Mouse (Mus musculus) lung, embryonic 16.5 days (tissue): ENCODE data around the gene Scel. TPM values are rescaled to one million over a fixed set of nuclear protein-coding genes. Genes with fewer than 3 reads are reported as not detected.

Experiments used
- ATAC-seq: fragments of 200-750 bp; cut with Nextera tagmentation; 2 replicates; pipeline ENCODE4 v1.8.0; 2017; ENCODE audit warnings: low read depth, mild to moderate bottlenecking, moderate library complexity
- H3K27ac ChIP-seq: fragments of 300-500 bp; sonication (generic); 2 replicates; pipeline ENCODE4 v1.5.1; 2014; ENCODE audit warnings: mild to moderate bottlenecking, control low read depth, low read length
- H3K27me3 ChIP-seq: fragments of 300-500 bp; sonication (generic); 2 replicates; pipeline ENCODE4 v1.6.1; 2014; ENCODE audit warnings: low read depth, low read length, mixed read lengths; ENCODE audit not compliant: control insufficient read depth, insufficient read depth
- H3K36me3 ChIP-seq: fragments of 300-500 bp; sonication (generic); 2 replicates; pipeline ENCODE4 v1.6.1; 2014; ENCODE audit warnings: low read length; ENCODE audit not compliant: control insufficient read depth, insufficient read depth
- H3K4me1 ChIP-seq: fragments of 300-500 bp; sonication (generic); replicated peaks from 2 replicates; pipeline ENCODE4 v1.6.1; 2014; ENCODE audit warnings: low read length, mixed read lengths; ENCODE audit not compliant: control insufficient read depth, insufficient read depth
- H3K4me2 ChIP-seq: fragments of 300-500 bp; sonication (generic); 2 replicates; pipeline ENCODE4 v1.6.1; 2014; ENCODE audit warnings: low read depth, low read length, control low read depth
- H3K4me3 ChIP-seq: fragments of 300-500 bp; sonication (generic); 2 replicates; pipeline ENCODE4 v1.5.1; 2014; ENCODE audit warnings: mild to moderate bottlenecking, low read length, control low read depth
- H3K9ac ChIP-seq: fragments of 300-500 bp; sonication (generic); 2 replicates; pipeline ENCODE4 v1.6.1; 2014; ENCODE audit warnings: low read length, control low read depth
- H3K9me3 ChIP-seq: fragments of 300-500 bp; sonication (generic); 2 replicates; pipeline ENCODE4 v1.6.1; 2016; ENCODE audit warnings: low read length; ENCODE audit not compliant: control insufficient read depth
- WGBS: fragments of 180-500 bp; shearing (Covaris S2); extraction: QIAGEN DNeasy Blood & Tissue Kit; methylation state at CpG from one replicate; pipeline ENCODE4 v1.1.7; 2014; 5-methylcytosine and 5-hydroxymethylcytosine counted together
- polyA plus RNA-seq: library from polyadenylated mRNA; unstranded; fragments of >200 nt; fragmentation: Nextera tagmentation; extraction: Ambion mirVana; gene quantifications from 2 replicates; pipeline ENCODE4 v1.2.1, GENCODE M21; 2015

Scel gene
- polyA plus RNA-seq, 1 experiment from 2014 or later: 1.7 TPM

DNA sequence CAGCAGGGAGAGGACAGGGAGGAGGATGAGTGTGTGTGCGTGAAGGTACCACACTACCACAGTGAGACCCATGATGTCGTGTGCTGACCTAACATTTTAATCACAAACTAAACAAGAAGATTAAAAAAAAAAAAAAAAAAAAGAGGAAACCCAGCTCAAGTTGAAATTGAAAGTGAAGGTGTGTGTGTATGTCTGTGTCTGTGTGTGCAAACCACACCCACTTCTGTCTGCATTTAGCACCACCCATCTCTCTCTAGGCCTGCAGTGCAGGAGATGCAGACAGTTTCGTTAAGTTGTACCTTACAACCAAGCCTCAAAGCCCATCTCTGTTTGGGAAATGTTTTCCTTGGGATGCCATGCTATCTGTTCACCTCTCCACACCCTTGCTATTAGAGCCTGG is 35.9 kb upstream of the Scel start:
- H3K4me2 ChIP-seq: no peak overlapping the region
- H3K4me1 ChIP-seq: no peaks in the 10 kb centered on the region
- H3K9ac ChIP-seq: no peak overlapping the region
- no peaks in the 10 kb centered on the region for H3K36me3 ChIP-seq
- WGBS: 68% methylated on average over 3 of the region's 3 CpGs
- no peaks in the 10 kb centered on the region for H3K27me3 ChIP-seq
- no peak overlapping the region for H3K27ac ChIP-seq
- ATAC-seq: no peak
- no peak overlapping the region for H3K4me3 ChIP-seq
- H3K9me3 ChIP-seq: no peaks in the 10 kb centered on the region

DNA sequence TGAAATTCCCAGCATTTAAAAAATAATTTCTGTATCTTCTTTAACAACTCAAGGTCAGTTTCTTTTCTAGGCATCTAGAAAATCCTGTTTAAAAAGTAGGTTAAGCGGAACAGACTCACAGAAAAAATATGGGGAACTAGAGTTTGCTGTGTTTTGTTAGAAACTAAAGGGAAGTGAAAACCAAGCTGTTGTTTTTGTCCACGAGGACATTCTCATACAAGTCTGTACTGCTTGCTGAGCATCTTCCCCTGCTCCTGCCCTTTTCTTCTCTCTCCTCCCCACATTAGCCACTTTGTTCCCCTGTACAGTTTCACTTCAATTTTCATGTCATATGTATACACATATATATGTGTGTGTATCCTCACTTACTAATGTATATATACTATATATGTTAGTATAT is 35.2 kb upstream of the Scel start:
- Histone ChIP-seq H3K4me3 (no peak overlapping the region), H3K36me3 (no peaks in the 10 kb centered on the region), H3K27me3 (no peaks in the 10 kb centered on the region), H3K9me3 (no peaks in the 10 kb centered on the region), H3K9ac (no peak overlapping the region), H3K4me1 (no peaks in the 10 kb centered on the region), H3K27ac (no peak overlapping the region), H3K4me2 (no peak overlapping the region)
- no peak for ATAC-seq
- 69% methylated on average over 2 of the region's 2 CpGs for WGBS

DNA sequence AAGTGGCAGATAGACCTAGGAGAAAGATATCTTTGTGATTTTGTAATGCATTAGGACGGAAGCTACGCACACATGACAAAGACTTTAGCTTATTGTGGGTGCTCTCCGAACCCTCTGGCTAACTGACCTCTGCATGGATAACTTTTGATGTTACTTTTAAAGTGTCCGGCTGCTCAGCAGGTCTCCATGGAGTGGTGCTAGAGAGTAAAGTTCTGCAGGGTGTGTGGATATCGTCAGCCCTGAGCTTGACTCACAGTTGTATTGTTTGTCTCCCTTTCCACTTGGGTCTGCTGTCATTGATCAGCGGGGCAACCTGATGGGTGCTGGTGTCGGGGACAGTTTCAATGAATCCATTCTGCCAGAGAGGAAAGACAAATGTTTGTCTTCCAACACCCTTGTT is 33.7 kb upstream of the Scel start:
- ATAC-seq: no peak
- Histone ChIP-seq H3K36me3 (no peaks in the 10 kb centered on the region), H3K4me1 (no peaks in the 10 kb centered on the region), H3K4me3 (no peak overlapping the region), H3K9me3 (no peaks in the 10 kb centered on the region), H3K9ac (no peak overlapping the region), H3K27ac (no peak overlapping the region), H3K4me2 (no peak overlapping the region), H3K27me3 (no peaks in the 10 kb centered on the region)
- WGBS: 53% methylated on average over 7 of the region's 7 CpGs

DNA sequence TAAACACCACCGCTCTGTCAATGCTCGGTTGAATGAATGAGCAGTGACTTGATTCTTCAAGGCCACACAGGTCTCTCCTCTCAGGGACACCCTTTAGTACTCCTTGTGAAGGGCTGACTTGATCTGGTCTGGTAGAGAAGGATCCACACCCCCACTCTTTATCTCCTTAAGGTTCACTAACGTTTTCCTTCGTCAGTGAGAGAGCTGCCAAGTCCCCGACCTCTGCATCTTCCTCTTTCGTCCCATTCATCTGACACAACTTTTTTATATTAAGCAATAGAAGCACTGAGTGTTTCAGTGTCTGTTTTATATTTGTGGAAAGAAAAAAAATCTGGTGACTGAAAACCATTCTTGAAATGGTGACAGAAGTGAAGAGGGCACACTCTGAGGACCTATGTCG is 31.6 kb upstream of the Scel start:
- 57% methylated on average over 7 of the region's 7 CpGs for WGBS

DNA sequence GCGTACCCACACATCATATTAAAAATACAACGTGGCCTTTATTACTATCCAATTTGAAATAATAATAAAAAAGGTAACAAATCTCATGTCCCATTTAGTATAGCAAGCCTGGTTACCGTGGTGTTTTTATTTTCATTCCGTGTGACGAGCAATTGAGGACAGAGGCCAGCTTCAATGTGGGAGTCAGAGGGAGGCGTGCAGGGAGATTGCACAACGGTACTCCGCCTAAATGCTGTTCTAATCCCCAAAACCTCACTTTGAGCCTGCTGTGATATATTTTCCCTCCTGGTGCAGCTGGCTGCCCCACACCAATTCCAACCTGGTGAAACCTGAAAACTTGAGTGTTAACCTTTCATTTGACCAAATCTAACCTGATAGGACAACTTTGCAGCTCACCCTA is 27.5 kb upstream of the Scel start:
- Histone ChIP-seq H3K9me3 (no peaks in the 10 kb centered on the region), H3K27me3 (no peaks in the 10 kb centered on the region), H3K4me2 (no peak overlapping the region), H3K27ac (no peak overlapping the region), H3K9ac (no peak overlapping the region), H3K36me3 (no peaks in the 10 kb centered on the region), H3K4me3 (no peak overlapping the region), H3K4me1 (no peaks in the 10 kb centered on the region)
- WGBS: 85% methylated on average over 8 of the region's 8 CpGs
- ATAC-seq: no peak

More for the DNA sequence above, 31.6 kb upstream of the Scel start:
- Histone ChIP-seq H3K9ac (no peak overlapping the region), H3K9me3 (no peaks in the 10 kb centered on the region), H3K27ac (no peak overlapping the region), H3K4me2 (no peak overlapping the region), H3K4me3 (no peak overlapping the region), H3K36me3 (no peaks in the 10 kb centered on the region), H3K4me1 (no peaks in the 10 kb centered on the region), H3K27me3 (no peaks in the 10 kb centered on the region)
- ATAC-seq: no peak

DNA sequence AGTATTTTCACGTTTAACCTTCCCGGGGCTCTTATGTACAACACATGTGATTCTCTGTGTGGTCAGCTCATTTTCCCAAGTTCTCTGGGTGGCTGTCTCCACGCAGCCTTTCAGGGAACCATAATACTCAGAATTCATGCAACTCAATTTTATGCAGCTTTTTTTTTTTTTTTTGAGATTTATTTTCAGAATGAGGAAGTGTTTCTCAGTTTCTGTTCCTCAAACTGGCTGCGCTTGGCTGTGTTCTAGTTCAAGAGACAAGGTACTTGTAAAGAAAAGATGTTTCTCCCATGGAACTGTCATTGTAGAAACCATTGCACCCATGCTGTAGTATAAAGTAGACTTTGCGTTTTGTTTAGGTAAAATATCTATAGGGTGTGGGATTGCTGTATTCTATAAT is 26.2 kb upstream of the Scel start:
- H3K4me2 ChIP-seq: no peak overlapping the region
- ATAC-seq: no peak
- H3K9me3 ChIP-seq: no peaks in the 10 kb centered on the region
- 86% methylated on average over 5 of the region's 5 CpGs for WGBS
- no peak overlapping the region for H3K9ac ChIP-seq
- no peaks in the 10 kb centered on the region for H3K4me1 ChIP-seq
- no peaks in the 10 kb centered on the region for H3K36me3 ChIP-seq
- no peak overlapping the region for H3K4me3 ChIP-seq
- no peaks in the 10 kb centered on the region for H3K27me3 ChIP-seq
- no peak overlapping the region for H3K27ac ChIP-seq

DNA sequence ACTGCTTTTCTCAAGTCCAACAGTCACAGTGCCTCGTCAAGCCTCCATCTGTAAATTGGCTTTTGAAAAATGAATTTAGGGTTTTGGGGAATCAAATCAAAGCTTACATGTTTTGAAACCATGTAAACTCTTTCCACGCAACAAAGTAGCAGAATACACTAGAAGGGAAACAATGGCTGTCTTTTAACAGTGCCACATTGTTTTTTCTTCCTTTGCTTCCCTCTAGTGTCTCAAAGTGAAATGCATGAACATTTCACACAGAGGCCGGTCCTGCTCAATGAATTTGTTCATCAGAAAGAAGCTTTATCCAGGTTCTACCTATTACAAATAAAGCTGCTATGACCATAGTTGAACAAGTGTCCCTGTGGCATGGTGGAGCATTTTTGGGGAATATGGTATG is 24.5 kb upstream of the Scel start:
- Histone ChIP-seq H3K27me3 (no peaks in the 10 kb centered on the region), H3K36me3 (no peaks in the 10 kb centered on the region), H3K4me1 (no peaks in the 10 kb centered on the region), H3K4me3 (no peak overlapping the region), H3K27ac (no peak overlapping the region), H3K9ac (no peak overlapping the region), H3K9me3 (peaks cover 8% of the 10 kb centered on the region), H3K4me2 (no peak overlapping the region)
- ATAC-seq: no peak
- 65% methylated on average over 3 of the region's 3 CpGs for WGBS

DNA sequence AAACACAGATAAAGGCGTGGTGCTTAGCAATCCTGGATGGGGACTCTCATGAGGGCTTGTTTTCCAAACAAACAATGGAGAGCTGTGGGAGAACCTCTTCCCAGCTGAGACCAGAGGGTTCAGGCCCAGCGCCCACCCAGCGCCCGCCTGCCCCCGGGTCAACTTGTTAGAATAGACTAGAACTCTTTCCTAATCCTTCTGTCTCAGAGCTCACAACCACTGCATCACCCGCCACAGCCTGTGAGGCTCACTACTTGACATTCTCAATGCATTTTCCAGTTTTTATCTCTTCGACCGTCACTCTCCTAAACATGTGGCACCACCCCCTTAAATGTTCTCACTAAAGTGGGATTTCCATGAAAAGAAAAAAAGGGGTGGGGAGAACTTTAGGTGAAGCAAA is 14.9 kb upstream of the Scel start:
- Histone ChIP-seq H3K27me3 (no peaks in the 10 kb centered on the region), H3K4me1 (no peaks in the 10 kb centered on the region), H3K4me2 (no peak overlapping the region), H3K4me3 (no peak overlapping the region), H3K27ac (no peak overlapping the region), H3K9ac (no peak overlapping the region), H3K36me3 (no peaks in the 10 kb centered on the region), H3K9me3 (peaks cover under 1% of the 10 kb centered on the region; the same call in 1 of the 2 replicates)
- no peak for ATAC-seq
- WGBS: 66% methylated on average over 8 of the region's 8 CpGs

DNA sequence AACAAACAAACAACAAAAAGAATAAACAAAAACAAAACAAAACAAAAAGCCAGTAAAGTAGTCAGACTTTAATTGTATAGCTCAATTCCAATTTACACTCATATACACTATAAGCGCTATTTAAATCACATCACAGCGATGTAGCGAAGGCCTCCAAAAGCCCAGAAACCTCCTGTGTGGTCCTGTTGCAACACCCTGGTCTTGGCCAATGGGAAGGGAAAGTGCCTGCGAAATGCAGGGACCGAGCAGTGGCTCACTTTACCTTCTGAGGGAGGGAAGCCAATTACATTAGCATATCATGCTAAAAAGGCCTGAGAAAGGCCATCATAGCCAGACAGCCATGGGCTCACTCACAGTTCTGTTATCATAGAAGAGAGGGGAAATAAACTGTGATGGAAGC is 14.5 kb upstream of the Scel start:
- H3K27me3 ChIP-seq: no peaks in the 10 kb centered on the region
- no peak overlapping the region for H3K4me2 ChIP-seq
- WGBS: 59% methylated on average over 5 of the region's 5 CpGs
- no peak overlapping the region for H3K9ac ChIP-seq
- no peak overlapping the region for H3K4me3 ChIP-seq
- ATAC-seq: peak; percentile 12; the same call in 1 of the 2 replicates
- H3K9me3 ChIP-seq: no peaks in the 10 kb centered on the region
- no peak overlapping the region for H3K27ac ChIP-seq
- H3K4me1 ChIP-seq: no peaks in the 10 kb centered on the region
- H3K36me3 ChIP-seq: no peaks in the 10 kb centered on the region

DNA sequence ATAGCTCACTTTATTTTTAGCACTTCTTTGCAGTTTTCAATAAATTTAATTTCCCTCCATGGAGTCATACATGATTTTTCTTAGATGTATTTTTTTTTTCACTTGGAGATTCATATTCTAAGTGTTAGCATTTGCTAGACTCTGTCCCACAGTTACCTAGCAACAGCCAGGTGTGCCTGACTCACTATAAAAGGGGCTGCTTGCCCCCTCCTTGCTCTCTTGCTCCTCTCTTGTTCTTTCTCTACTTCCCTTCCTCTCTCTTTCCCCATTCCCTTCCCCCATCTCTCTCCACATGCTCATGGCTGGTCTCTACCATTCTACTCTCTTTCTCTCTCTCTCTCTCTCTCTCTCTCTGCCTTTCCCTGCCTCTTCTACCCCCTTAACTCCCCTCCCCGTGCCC is 14.1 kb upstream of the Scel start:
- Histone ChIP-seq H3K9ac (no peak overlapping the region), H3K9me3 (no peaks in the 10 kb centered on the region), H3K36me3 (no peaks in the 10 kb centered on the region), H3K4me3 (no peak overlapping the region), H3K4me2 (no peak overlapping the region), H3K27me3 (no peaks in the 10 kb centered on the region), H3K4me1 (no peaks in the 10 kb centered on the region), H3K27ac (no peak overlapping the region)
- no peak for ATAC-seq
- WGBS: 30% methylated on average over 1 of the region's 1 CpGs
